Mouse (Mus musculus) cerebellum, postnatal 36 days (tissue): ENCODE measurements at regions not wholly inside any gene's neighbourhood (a gene's known extent, or its start where the extent isn't known, plus 50 kb on each side); places are given as distances from the start of the nearest gene placed in this dataset.
"Not testable (repeated sequence)": the region's sequence is repeated elsewhere in the genome, so short reads cannot be mapped to it uniquely, and the experiment has no call there.

Experiments
- DNase-seq, 2 experiments: peaks; one replicate each; pipeline ENCODE4 v3.0.0; 2021 to 2022; ENCODE audit warnings: mixed read lengths in 2 of 2

DNA sequence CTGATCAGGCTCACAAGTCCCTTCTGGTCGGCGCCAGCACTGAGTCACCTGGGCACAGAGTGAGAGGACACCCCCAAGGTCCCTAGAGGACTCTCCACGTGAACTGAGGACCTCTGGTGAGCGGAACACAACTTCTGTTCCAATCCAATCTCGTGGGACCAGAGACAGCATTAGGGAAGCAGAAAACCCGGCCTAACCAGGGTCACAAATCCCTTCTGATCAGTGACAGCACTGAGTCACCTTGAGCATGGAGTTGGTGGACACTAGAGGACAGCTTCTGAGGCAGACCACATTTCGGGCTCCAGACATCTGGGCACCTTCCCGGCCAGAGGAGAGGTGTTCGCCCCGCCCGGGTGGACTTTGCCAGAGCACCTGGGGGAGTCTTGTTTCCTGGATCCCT, 412.3 kb upstream of the Arid1b start:
- DNase-seq, result no peak

DNA sequence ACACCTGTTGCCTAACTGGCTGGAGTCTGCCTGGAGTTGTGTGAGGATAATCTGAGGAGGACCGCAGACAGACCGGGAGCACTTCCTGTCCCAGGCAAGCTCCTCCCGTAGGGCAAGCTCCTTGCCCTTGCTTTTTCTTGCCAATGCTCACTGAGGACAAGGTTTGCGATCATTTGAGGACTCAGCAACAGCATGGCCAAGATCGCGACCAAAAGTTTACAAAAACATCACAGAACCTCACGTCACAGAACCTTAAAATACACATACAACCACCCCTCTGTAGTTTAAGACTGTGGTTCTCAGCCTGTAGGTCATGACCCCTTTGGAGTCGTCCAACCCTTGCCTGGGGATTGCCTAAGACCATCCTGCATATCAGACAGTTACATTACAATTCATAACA, 383.7 kb upstream of the Arid1b start:
- DNase-seq, result no peak

DNA sequence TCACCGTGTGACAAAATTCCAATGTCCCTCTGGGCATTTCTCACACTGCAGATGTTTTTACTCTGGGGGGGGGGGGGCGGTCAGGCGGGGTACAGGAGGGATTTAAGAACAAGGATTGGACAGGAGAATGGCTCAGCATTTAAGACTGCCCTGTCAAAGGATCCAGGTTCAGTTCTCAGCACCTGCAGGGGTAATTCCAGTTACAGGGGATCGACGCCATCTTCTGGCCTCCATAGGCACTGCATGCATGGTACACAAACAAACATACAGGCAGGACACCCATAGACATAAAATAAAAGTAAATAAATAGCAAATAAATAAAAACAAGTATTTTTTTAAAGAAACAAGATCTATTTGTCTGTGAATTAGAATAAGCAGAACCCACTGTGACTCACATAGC, 383.1 kb upstream of the Arid1b start:
- no peak for DNase-seq

DNA sequence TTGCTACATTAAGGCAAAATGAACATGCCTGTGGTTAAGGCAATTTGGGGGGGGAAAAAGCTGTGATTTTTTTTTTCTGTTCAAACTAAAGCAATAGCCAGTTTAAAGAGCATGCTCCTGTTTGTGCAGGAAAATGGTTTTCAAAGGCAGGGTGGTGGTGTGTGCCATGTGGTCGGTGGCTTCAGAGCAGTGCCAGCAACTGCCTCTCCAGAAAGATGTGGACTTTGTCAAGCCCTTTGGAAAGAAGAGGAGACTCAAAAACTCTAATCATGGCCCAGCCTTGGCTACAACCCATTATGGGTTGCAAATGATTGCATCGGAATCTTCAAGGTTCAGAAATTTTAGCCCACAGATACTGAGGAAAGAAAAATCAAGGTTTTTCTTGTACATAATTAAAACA, 382.4 kb upstream of the Arid1b start:
- no peak for DNase-seq

DNA sequence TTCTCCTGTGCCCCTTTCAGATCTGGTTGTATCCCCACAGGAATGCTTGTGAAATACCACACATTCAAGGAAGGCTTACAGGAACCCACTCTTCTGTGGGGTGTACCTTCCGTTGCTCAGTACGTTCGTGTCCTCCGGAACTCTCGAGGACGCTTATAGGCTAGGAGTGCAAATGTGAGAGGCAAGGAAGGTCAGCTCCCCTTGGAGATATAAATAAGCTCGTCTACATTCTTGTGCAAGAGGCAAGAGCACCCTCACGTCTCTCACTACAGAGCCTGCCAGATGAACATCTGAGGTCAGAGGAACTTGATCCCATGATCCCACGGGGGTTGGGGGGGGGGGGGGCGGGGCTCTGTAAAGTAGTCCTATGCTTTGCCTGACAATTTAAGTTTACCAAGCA, 382.0 kb upstream of the Arid1b start:
- DNase-seq, result no peak

DNA sequence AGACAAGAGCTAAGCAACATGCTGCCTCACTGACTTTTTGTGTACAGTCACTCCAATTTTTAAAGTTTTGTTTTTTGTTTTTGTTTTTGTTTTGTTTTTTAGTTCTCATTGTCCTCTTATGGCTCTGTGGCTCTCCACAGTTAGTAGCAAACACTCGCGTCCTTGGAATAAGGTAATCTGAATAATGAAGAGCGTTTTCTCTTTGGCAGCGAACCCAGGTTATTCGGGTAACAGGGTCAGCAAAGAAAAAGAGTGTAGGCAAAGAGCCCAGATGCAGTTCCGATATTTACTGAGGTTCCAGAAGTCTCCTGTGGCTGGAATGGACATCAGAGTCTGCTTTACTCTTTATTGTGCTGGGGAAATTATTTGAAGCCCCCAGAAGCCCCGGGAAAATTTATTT, 381.4 kb upstream of the Arid1b start:
- no peak for DNase-seq

DNA sequence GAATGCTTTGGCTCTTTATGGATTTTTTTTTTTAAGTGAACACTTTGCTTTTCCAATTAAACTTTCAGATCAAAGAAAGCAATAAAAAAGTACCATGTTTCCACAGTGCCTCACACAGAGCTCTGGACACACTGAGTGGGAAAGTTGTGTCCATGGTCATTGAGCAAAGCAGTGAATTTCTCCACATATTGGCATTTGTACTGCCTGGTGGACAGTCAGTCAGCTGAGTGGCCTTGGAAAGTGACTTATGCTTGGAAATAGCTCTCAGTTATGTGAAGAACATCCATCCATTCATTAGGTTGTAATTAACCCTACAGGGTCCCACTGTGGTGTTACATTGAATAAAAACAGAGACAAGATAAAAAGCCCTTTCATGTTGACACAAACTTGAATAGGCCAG, 373.8 kb upstream of the Arid1b start:
- DNase-seq, result no peak

DNA sequence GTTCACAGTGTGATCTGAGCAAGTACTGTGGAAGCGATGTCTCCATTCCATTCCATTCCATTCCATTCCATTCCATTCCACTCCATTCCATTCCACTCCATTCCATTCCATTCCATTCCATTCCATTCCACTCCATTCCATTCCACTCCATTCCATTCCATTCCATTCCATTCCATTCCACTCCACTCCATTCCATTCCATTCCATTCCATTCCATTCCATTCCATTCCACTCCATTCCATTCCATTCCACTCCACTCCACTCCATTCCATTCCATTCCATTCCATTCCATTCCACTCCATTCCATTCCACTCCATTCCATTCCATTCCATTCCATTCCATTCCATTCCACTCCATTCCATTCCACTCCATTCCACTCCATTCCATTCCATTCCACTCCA, 368.0 kb upstream of the Arid1b start:
- not testable (repeated sequence) for DNase-seq

DNA sequence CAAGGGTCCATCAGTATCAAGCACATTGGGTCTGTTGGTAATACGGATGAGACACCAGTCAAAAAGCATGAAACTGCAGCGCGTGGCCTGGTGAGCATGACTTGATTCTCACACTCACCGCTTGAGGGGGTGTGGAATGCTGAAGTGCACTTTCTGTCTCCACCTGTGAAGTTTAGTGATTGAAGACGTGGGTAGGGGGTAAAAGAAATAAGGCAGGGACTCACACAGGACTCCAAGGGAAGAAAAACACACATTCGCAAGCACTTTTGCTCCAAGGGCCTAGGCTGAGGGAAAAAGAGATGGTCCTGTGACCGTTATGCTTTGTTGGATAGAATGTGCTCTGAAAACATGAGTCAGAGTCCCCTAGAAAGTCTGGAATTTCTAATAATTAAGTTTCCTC, 366.6 kb upstream of the Arid1b start:
- DNase-seq, result no peak

DNA sequence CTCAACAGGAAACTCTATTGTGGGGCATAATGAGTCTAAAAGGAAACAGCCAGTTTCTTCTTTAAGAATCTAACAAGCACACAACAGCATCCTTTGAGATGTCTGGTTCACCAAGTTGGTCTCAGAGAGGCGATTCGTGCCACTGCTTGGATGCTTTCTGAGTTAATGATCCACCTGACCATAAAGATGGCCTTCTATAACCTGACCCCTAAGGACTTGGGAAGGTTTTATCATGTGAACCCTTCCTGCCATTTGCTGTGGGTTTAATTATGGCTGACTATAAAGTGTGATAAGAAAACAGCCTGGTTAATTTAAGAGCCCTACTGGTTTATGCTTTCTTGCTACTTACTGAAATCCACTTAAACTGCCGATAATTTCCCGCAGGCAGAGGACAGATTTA, 363.0 kb upstream of the Arid1b start:
- no peak for DNase-seq

DNA sequence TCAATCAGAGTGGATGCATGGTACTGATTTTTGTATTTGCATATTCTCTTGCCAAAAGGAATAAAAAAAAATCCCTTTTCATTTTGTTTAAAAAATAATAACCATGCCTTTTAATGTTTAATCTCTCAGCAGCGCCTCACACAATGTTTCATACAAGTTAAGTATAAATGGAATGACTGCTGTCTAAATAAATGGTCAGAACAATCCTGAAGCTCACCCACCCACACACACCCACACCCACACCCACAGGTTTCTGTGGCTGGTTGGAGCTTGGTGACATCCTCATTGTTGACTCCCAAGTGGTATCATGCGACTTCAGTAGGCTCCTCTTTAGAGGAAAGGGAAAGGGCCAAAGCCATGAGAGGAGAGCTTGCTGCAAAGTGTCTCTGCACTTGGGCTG, 361.6 kb upstream of the Arid1b start:
- DNase-seq, result no peak

DNA sequence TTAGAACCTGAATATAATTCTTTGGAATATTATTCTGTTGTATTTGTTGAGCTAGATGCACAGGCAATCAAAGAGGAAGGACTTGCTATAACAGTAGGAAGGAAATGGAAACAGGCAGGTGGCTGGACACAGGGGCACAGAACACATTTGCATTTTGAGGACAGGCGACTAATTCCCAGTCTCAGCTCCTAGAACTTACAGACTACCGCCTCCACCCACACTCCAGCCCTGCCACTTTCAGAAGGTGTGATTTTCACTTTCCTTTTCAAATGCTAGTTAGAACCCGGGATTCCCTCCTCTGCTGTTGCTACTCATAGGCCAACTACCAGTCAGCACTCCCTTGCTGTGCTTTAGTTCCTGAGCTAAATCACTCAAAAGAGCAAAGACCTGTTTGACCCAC, 360.4 kb upstream of the Arid1b start:
- no peak for DNase-seq

DNA sequence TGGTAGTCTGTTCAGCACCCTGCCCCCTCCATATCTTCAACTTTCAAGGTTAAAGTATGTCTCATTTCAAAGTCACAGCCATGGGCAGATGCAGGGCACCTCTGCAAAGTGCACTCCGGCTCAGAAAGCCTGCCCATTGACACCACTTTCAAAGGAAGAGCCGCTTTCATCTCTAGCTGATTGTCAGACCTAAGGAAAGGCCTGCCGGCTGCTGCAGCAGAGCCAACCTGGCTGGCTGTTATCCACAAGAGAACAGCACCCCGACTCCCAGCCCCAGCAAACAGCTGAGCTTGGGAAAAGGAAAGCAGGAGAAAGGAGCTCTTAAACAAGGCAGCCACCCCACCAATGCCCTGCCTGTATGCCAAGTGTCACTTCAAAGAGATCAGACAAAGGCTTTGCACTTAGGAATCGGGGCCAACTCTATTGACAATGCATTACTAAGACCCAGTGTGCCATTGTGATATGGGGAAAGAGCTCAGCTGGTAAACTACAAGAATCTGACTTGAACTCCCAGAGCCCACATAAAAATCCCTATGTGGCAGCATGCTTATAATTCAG, 357.3 kb upstream of the Arid1b start:
- no peak for DNase-seq

DNA sequence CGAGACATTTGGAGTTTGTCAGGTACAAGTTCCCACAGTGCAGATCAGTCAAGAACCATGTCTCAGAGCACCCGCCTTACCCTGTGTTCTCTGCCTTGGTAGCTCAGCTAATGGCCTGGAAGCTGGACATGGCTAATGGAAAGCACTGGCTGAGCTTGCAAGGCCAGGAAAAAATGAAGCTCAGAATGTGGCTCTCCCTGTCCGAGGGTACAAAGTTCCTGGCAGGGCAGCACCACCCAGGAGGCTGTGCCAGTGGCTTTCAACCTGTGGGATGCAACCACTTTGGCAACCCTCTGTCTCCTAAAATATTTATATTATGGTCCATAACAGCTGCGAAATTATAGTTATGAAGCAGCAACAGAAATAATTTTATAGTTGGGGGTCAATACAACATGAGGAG, 354.6 kb upstream of the Arid1b start:
- no peak for DNase-seq

DNA sequence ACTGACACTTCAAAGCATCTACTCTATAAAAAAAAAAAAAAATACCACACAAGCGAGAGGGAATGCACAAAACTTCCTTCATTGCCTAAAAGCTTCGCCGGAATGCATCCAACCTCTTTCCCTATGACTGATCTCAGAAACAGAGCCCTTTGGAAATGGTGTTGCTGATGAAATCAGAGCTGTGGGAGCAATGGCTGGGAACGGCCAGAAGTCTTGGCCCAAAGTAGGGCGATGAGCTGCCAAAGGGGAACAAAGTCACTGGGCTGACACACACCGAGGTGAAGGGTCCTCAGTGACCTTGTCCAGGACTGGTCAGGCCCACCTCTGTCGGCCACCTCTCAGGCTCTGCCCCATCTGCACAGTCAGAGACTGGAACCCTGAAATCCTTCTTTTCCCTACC, 353.6 kb upstream of the Arid1b start:
- no peak for DNase-seq

DNA sequence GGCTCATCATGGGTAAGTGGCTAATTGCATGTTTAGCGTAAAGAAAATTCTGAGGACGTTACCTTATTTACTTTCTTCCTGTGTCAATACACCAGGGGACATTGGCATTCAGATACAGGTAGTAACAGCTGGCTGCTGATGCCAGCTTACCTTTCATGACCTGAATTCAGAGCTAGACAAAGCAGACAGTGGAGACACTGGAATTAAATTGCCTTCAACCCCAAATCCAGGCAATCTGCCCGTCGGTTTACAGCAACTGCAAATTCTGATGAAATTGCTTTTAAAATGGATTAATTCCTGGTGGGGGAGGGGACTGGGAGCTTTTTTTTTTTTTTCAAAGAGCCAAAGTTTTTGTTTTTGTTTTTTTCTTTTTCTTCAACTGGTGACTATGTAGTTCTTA, 353.0 kb upstream of the Arid1b start:
- DNase-seq, result no peak

DNA sequence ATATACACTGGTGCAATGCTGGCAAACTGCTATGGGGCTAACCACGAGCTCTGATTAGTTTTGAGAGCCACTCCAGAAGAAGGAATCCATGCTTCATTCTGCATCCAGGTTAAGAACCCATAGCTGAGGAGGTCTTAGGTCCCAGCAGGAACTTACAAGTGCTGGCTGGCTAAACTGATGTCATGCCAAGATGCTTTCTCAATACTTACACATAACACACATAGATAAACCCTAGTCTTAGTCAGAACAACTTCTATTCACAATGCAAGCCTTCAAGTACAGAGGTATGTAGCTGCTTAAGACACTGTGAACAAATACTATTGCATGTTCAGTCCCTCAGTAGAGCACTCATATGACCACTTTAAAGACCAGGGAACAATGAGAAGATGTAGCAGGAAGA, 352.1 kb upstream of the Arid1b start:
- no peak for DNase-seq

DNA sequence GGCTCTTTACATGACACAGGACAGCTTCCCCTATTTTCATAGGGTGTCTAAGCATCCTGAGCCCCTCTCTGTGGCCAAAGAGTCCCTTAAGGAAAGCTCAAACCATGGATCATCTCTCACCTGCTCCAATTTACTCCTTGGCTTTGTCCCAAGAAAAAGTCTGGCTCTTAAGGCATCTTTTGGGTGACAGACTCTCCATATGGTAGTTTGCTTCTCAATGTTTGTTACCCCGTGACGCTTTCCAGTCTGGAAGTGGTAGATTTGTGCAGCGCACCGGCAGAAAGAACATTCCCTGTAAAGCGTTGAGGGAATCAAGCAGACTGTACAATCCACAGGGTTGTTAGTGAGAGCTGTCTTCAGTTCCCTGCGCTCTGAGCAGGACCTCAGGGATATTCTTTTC, 350.8 kb upstream of the Arid1b start:
- no peak for DNase-seq

DNA sequence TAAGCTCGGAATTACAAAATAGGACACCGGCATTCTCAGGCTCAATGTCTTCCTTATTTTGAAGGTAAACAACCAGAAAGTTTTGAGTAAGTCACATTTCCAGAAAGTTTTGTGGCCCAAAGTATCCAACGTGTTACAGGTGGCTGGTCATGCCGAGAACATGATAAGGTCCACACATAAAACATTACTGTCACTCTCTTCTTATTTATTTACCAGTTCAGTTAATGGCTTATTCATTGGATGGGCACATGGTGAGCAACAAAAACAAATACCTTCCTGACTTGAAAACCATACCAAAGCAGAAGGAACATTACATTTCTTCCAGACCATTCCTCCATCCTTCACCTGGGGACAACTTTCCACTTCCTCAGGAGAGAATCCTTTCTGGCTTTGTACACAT, 345.5 kb upstream of the Arid1b start:
- DNase-seq, result no peak

DNA sequence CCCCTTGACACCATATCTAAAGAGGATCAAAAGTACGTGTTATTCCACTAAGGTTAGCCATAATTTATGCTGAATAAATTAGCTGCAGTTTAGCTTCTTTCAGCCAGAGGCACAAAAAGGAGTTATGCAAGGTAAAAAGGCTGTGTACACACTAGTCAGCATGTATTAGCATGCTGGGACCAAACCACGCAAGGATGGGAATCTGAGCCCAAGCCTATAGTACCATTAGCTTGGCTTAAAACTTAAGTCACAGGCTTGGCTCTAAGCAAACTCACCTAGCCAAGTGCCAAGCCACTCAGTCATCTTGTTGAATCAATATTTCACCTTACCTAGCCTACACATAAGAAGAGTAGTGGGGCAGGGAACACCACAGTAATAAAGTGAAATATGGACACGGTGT, 339.9 kb upstream of the Arid1b start:
- no peak for DNase-seq

DNA sequence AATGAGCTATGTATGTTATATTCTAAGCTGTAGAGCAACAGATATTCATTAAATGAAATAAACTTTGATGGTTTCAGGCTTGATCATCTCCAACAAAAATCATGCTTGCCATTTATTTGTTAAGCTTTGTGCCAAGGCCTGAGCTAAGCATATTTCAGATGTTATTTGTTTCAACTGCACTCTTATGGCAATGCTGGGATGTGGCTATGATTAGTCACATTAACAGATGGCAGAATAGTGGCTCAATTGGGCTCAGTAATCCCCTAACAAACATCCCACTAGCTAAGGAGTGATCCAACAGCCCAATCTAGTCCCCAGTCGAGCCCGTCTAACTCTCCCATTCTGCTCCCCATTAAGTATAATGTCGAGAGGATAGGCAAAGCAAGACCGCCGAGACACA, 332.1 kb upstream of the Arid1b start:
- DNase-seq, result no peak

DNA sequence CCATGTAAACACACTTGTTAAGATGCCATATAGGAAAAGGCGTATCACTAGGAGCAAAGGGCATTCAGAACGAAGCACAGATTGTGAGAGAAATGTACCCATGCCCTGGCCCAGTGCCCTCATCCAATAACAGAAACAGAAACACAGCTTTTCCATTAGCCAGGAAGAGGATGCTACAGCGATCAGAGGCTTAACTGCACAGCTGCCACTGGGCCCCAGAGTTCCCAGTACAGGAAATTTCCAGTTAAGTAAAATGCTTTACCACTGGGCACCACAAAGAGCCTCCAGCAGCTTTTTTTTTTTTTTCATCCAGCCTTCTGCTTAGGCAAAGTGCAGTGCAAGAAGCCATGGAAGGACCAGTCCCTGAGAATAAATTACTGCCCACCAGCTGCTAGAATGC, 325.6 kb upstream of the Arid1b start:
- DNase-seq, result no peak

DNA sequence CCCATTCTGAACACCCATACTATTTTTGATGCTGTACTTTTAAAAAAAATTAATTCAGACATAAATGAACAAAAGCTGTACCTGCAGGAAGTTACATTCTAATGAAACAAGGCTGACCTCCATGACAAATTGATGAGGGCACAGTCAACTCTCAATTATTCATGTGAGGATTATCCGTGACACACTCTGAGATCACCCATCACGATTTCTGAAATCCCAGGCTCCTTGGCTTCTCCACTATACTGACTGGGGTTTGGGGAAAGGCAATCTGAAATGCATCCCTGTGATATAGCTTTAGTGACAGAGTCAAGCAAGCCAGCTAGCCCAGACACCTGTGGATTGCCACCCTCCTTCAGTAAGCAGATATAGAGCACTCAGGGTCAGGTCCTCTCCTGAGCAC, 320.9 kb upstream of the Arid1b start:
- DNase-seq, result no peak

DNA sequence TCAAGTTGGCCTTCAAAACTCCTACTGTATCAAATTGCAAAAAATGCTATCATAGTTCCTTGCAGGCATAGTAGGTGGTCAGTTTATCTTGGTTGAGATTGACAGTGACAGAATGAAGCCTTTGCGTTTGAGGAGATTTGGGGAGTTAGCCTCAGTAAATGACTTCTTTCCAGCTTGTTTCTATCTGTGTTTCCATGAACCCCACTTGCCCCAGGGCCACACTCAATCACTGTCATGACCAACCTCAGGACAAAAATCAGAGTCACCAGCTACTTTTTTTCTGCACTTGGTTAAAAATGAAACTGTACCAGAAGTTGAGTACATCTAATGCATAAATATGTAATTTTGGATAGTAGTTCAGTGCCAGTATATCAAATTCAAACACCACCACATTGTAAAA, 287.7 kb upstream of the Arid1b start:
- no peak for DNase-seq

DNA sequence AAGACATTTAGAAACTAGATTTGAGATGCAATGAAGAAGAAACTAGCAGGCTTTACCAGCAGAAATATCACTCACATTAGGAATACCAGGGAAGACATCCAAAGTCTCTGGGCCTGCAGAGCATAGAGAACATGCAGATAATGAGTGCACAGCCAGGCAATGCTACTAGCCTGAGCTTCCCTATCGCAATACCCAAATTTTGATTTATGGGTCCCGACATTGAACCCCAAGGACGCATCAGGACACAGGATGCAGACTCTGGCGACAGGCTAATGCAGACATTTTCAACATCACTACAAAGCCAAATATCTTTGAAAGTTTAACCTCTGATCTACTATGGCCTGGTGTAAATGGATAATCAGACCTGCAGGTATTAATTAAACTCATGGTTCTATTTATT, 273.1 kb upstream of the Arid1b start:
- DNase-seq, result no peak

DNA sequence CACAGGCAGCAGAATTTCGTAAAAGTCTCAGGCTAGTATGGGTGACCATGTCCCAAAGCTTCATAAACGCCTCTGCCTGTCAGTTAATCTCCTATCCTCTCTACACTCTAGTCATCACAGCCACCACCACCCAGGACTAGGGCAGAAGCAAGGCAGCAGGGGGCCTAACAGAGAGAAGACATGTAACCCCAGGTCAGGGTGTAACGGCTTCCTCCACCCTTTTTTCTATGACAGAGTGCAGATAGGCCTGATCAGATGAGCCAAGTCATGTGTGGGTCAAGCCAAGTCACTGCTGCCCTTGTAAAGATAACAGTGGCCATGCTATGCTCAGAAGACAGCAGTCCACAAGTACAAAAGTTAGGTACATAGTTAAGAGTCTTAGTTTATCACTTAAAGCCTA, 270.1 kb upstream of the Arid1b start:
- no peak for DNase-seq
